Mouse (Mus musculus) limb, embryonic 12.5 days (tissue): ENCODE data around the gene Bbs1. TPM values are rescaled to one million over a fixed set of nuclear protein-coding genes. Genes with fewer than 3 reads are reported as not detected.
A peak's percentile ranks its signal among the peaks of the same experiment; 100 is the strongest.

ENCODE experiments used
- ATAC-seq: fragments of 200-750 bp; cut with Nextera tagmentation; 2 replicates; pipeline ENCODE4 v1.8.0; 2017; ENCODE audit warnings: low read depth, moderate TSS enrichment; ENCODE audit not compliant: insufficient number of reproducible peaks, insufficient read depth, low FRiP score, low TSS enrichment
- H3K27ac ChIP-seq: fragments of 300-500 bp; sonication (generic); 2 replicates; pipeline ENCODE4 v1.5.1; 2016; ENCODE audit warnings: mild to moderate bottlenecking, moderate library complexity
- H3K27me3 ChIP-seq: fragments of 300-500 bp; sonication (generic); 2 replicates; pipeline ENCODE4 v1.6.1; 2016; ENCODE audit warnings: mild to moderate bottlenecking, moderate library complexity
- H3K36me3 ChIP-seq: fragments of 300-500 bp; sonication (generic); 2 replicates; pipeline ENCODE4 v1.6.1; 2016; ENCODE audit warnings: mild to moderate bottlenecking, moderate library complexity
- H3K4me1 ChIP-seq: fragments of 300-500 bp; sonication (generic); replicated peaks from 2 replicates; pipeline ENCODE4 v1.6.1; 2016
- H3K4me2 ChIP-seq: fragments of 300-500 bp; sonication (generic); 2 replicates; pipeline ENCODE4 v1.6.1; 2016; ENCODE audit warnings: mild to moderate bottlenecking, moderate library complexity
- H3K4me3 ChIP-seq: fragments of 300-500 bp; sonication (generic); replicated peaks from 2 replicates; pipeline ENCODE4 v1.5.1; 2016; ENCODE audit warnings: mild to moderate bottlenecking
- H3K9ac ChIP-seq: fragments of 300-500 bp; sonication (generic); replicated peaks from 2 replicates; pipeline ENCODE4 v1.6.1; 2016; ENCODE audit warnings: mild to moderate bottlenecking, moderate library complexity
- H3K9me3 ChIP-seq: fragments of 300-500 bp; sonication (generic); 2 replicates; pipeline ENCODE4 v1.6.1; 2016; ENCODE audit warnings: mild to moderate bottlenecking, moderate library complexity
- WGBS: fragments of 180-500 bp; shearing (Covaris S2); methylation state at CpG from one replicate; pipeline ENCODE4 v1.1.7; 2016; 5-methylcytosine and 5-hydroxymethylcytosine counted together
- polyA plus RNA-seq: library from polyadenylated mRNA; unstranded; fragments of >200 nt; fragmentation: Nextera tagmentation; extraction: Ambion mirVana; gene quantifications from 2 replicates; pipeline ENCODE4 v1.2.1, GENCODE M21; 2016

Gene Bbs1
- polyA plus RNA-seq, 1 experiment from 2014 or later: 5.1 TPM

DNA sequence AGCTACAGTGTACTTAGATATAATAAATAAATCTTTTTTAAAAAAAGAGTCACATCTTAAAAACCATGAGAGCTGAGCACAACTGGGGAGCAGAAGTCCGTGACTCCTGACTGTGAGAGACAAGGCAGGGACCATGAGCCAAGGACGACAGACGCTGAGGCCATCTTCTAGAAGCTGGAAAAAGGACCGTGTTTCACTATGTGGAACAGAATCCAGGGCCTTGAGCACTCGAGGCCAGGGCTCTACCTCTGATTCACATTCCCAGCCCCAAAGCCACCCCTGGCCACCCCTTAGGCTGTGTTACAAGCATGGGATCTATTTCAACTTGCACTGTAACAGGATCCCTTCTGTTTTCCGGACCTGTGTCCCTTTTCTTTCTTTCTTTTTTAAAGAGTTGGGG lies 13.2 kb upstream of the Bbs1 start:
- Histone ChIP-seq H3K36me3 (peaks cover 98% of the 10 kb centered on the region), H3K27me3 (no peaks in the 10 kb centered on the region), H3K27ac (no peak overlapping the region), H3K9ac (no peak overlapping the region), H3K4me2 (no peak overlapping the region), H3K4me3 (no peak overlapping the region), H3K9me3 (no peaks in the 10 kb centered on the region), H3K4me1 (no peaks in the 10 kb centered on the region)
- 89% methylated on average over 6 of the region's 6 CpGs for WGBS
- ATAC-seq: no peak

DNA sequence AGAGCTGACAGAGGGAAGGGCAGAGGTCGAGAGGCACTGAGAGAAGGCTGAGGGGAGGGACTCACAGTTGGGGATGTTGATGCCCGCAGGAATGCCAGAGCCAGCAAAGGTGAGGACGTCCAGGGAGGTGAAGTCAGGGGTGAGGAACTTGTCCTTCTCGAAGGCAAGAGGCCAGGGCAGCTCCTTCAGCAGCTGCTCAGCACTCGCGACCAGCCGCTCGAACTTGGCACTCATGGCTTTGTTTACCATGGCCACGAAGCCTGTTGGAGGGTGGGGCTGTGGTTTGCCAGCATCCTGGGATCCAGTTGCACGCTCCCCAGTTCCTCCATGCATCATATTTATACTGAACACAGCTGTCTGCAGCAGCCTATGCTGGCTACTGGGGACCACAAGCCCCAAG lies 10.4 kb upstream of the Bbs1 start:
- no peak for ATAC-seq
- Histone ChIP-seq H3K9me3 (no peaks in the 10 kb centered on the region), H3K9ac (no peak overlapping the region), H3K36me3 (peaks cover 98% of the 10 kb centered on the region), H3K27me3 (no peaks in the 10 kb centered on the region), H3K4me3 (no peak overlapping the region), H3K27ac (no peak overlapping the region), H3K4me1 (no peaks in the 10 kb centered on the region), H3K4me2 (no peak overlapping the region)
- WGBS: 87% methylated on average over 10 of the region's 10 CpGs

DNA sequence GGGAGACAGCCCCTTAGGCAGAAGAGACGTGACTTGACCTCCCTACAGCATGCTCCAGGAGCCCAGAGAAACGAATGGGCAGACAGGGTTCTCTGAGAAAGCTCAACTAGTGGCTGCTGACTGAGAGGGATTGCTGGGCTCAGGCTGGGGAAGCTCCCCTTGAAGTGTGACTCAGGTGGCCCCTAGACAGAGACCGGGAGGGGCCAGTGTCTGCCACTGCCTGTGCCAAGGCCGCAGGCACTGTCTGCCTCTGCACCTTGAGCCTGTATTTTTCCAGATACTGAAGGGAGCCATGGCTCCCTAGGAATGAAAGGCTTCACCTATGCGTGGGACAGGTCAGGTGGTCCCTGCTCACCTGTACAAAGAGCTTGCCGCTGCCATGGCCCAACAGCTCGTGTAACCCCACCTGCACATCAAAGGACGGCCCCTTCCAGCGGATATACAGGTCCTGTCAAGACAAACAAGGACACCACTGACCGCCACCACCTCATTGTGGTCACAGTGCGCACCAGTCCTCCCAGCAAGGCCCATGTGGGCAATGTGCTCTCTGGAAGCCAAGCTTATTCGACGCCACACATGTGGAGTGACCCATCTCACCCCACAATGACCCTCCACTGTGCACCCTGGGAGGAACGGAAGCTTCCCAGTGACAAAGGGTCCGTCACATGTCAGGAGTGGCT lies 9.6 kb upstream of the Bbs1 start:
- no peak for ATAC-seq
- Histone ChIP-seq H3K9me3 (no peaks in the 10 kb centered on the region), H3K36me3 (peaks cover 98% of the 10 kb centered on the region), H3K4me3 (no peak overlapping the region), H3K27me3 (no peaks in the 10 kb centered on the region), H3K4me1 (no peaks in the 10 kb centered on the region), H3K4me2 (no peak overlapping the region), H3K9ac (no peak overlapping the region), H3K27ac (no peak overlapping the region)
- WGBS: 93% methylated on average over 15 of the region's 15 CpGs

DNA sequence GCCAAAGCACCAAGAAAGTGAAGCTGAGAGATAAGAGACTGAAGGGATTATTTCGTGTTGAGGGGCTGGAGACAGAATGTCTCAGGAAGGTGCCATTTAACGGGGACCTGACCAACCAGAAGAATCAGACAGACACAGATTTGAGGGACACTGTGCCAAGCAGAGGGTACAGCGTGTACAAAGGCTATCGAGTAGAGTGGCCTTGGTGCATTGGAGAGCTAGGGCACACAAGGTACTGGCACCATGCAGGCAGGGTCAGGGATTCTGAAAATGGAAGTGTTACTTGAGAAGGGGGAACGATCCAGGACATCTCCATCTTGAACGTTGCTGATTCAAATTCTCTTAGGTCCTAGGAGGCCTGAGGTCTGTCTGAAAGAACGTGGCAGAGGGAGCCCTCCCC lies 2.9 kb upstream of the Bbs1 start:
- Histone ChIP-seq H3K4me2 (no peak overlapping the region), H3K4me1 (peaks cover 5% of the 10 kb centered on the region), H3K27me3 (no peaks in the 10 kb centered on the region), H3K9ac (no peak overlapping the region), H3K9me3 (no peaks in the 10 kb centered on the region), H3K27ac (no peak overlapping the region), H3K4me3 (no peak overlapping the region), H3K36me3 (peaks cover 69% of the 10 kb centered on the region)
- ATAC-seq: no peak
- 89% methylated on average over 7 of the region's 7 CpGs for whole genome bisulfite sequencing

DNA sequence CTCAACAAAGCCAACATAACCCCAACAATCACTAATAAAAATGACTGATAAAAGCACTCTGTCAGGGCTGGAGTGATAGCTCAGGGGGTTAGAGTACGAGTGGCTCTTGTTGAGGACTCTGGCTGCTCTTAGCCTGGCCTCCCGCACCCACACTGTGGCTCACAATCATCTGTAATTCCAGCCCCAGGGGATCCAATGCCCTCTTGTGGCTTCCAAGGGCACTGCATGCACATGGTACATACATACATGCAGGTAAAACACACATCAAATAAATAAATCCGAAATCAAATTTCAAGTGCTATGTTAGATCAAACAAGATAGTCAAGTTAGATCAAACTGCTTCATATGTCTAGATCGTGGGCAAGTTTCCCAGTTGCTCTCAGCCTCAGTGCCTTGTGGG lies 1.7 kb upstream of the Bbs1 start:
- H3K27me3 ChIP-seq: no peaks in the 10 kb centered on the region
- no peak overlapping the region for H3K27ac ChIP-seq
- no peak overlapping the region for H3K4me2 ChIP-seq
- WGBS: 85% methylated on average over 4 of the region's 4 CpGs
- H3K4me1 ChIP-seq: peaks cover 5% of the 10 kb centered on the region
- no peak overlapping the region for H3K4me3 ChIP-seq
- ATAC-seq: no peak
- H3K36me3 ChIP-seq: peaks cover 64% of the 10 kb centered on the region
- H3K9me3 ChIP-seq: no peaks in the 10 kb centered on the region
- no peak overlapping the region for H3K9ac ChIP-seq

DNA sequence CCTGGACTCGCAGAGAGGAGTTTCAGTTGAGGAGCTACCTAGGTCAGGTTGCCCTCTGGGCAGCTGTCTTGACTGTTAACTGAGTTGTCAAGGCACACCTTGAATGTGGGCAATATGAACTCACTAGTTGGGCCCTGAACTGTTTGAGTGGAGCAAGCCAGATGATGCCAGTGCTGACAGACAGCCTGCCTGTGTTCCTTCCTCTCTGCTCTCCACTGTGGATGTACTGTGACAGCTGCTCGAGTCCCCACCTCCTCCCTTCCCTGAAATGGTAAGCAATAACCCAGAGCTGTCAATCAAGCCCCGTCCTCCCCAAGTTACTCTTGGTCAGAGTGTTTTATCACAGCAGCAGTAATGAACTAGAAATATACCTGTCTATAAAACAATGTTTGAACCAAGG lies 6.5 kb downstream of the Bbs1 start:
- Histone ChIP-seq H3K27me3 (no peaks in the 10 kb centered on the region), H3K9ac (no peak overlapping the region), H3K27ac (no peak overlapping the region), H3K4me1 (no peaks in the 10 kb centered on the region), H3K36me3 (peaks cover 31% of the 10 kb centered on the region; the same call in 1 of the 2 replicates), H3K9me3 (no peaks in the 10 kb centered on the region), H3K4me2 (no peak overlapping the region), H3K4me3 (no peak overlapping the region)
- no peak for ATAC-seq
- 78% methylated on average over 3 of the region's 3 CpGs for WGBS

DNA sequence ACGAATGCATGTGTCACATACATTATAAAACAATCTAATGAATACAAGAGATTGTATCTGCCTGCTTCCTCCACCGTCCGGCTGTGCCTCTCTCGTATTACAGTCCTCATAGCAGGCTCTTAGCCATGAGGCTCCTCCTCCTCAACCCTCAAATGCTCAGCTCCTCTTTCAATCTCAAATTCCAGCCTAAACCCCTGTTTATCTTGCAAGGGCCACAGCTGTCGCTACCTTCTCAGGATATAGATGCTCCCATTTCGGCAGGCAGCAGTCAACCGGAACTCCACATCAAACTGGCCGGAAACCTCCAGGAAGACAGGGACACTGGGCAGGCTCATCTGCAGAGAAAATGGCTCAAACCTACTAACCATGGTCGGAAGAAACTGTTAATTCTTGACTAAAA lies 7.5 kb downstream of the Bbs1 start:
- ATAC-seq: no peak
- Histone ChIP-seq H3K4me1 (no peaks in the 10 kb centered on the region), H3K4me3 (no peak overlapping the region), H3K36me3 (peaks cover 31% of the 10 kb centered on the region; the same call in 1 of the 2 replicates), H3K4me2 (no peak overlapping the region), H3K27ac (no peak overlapping the region), H3K27me3 (no peaks in the 10 kb centered on the region), H3K9me3 (no peaks in the 10 kb centered on the region), H3K9ac (no peak overlapping the region)
- WGBS: 69% methylated on average over 9 of the region's 9 CpGs

DNA sequence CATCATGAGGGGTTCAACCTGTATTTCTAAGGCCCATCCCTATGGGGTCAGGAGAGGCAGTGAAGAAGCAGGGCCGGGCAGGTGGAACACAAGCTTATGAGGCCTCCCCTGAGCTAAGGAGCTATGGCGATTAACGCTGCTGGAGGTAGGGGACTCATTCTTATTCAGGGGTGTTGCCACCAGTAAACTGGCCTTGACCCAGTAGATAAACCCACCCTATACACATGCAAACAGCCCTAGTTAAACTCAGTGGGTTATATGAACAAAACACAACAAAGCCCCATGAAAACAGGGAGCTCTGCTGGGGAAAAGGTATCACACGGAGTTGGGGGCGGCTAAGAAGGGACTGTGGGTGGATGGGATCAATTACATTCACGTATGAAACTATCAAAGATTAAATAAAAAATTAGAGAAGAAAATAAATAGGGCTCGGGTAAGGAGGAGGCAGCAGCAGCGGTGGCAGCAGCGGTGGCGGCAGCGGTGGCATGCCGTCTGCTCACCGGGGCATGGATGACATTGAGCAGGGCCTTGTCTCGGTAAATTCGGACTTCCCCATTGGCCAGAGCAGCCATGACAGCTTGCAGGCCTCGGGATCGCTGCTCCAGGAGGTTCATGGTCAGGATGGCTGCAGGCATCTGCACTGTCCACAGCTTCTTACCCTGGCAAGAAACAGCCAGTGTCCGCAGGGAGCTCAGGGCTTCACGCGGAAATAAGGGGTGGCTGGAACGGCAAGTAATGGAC lies 9.5 kb downstream of the Bbs1 start:
- H3K36me3 ChIP-seq: peaks cover 23% of the 10 kb centered on the region
- ATAC-seq: no peak
- 52% methylated on average over 21 of the region's 21 CpGs for WGBS
- no peaks in the 10 kb centered on the region for H3K4me1 ChIP-seq
- H3K4me2 ChIP-seq: no peak overlapping the region
- 0 out of 2 replicates have a peak overlapping the region, but pooled peaks have one; percentile 34 for H3K9ac ChIP-seq
- no peak overlapping the region for H3K4me3 ChIP-seq
- no peaks in the 10 kb centered on the region for H3K27me3 ChIP-seq
- H3K27ac ChIP-seq: no peak overlapping the region
- H3K9me3 ChIP-seq: no peaks in the 10 kb centered on the region

DNA sequence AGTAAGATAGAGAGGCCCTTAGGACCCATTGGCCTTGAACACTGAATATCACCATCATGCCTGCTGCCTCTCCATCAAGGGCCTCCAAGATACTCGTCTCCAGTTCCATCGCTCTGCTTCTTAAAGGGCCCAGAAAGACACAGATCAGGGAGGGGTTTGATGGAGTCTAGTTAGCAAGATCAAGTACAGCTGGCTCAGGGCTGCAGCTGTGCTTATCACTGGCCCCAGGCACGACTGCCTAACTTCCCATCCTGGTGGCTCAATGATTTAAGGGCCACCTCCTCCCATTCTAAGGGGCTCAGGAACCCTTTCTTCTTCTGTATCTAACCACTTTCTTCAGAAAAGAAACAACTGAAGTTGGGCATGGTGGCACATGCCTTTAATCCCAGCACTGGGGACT lies 14.6 kb downstream of the Bbs1 start:
- no peaks in the 10 kb centered on the region for H3K9me3 ChIP-seq
- H3K9ac ChIP-seq: no peak overlapping the region

DNA sequence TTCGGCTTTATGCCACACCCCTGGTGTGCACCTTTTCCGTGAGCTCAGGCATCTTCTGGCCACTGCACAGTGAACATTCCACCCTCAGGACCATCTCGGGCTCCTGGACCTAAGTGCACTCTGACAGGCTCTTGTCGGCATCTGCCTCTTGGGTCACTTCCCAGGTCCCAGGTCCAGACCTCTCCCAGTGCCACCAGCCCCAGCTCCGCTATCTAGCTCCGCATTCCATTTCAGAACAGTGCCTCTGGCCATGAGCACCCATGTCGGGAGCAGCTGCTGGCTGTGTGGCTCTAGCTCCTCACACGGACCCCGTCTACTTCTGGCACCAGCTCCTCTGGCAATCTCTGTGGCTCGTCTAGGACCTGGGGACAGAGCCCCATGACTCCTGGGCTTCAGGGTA lies 16.6 kb downstream of the Bbs1 start:
- no peak overlapping the region for H3K9ac ChIP-seq
- 80% methylated on average over 10 of the region's 10 CpGs for WGBS
- H3K4me3 ChIP-seq: no peak overlapping the region
- H3K27ac ChIP-seq: no peak overlapping the region
- H3K36me3 ChIP-seq: peaks cover 30% of the 10 kb centered on the region
- H3K27me3 ChIP-seq: no peaks in the 10 kb centered on the region
- H3K4me2 ChIP-seq: no peak overlapping the region
- H3K4me1 ChIP-seq: no peaks in the 10 kb centered on the region
- ATAC-seq: no peak
- H3K9me3 ChIP-seq: no peaks in the 10 kb centered on the region

More for the DNA sequence above, 14.6 kb downstream of the Bbs1 start:
- Histone ChIP-seq H3K27ac (no peak overlapping the region), H3K36me3 (peaks cover 30% of the 10 kb centered on the region), H3K27me3 (no peaks in the 10 kb centered on the region), H3K4me2 (no peak overlapping the region), H3K4me1 (no peaks in the 10 kb centered on the region), H3K4me3 (no peak overlapping the region)
- no peak for ATAC-seq
- 72% methylated on average over 3 of the region's 3 CpGs for WGBS

DNA sequence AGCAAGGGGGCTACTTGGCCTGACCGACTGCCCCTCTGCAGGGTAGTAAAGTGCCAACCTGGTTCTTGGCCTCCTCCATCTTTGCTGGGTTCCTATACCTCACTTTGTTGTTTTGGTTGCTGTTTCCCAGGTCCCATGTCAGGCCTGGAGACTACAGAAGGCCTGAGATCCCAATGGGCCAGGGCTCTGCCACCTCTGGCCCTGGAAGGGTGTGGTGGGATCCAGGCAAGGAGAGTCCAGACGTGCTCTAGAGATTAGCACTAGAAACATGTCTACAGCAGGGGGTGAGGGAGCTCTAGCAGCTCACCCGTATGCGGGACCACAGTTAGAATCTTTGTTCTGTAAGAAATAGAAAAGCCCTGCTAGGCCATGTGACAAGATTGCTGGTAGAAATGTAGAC lies 22.5 kb downstream of the Bbs1 start:
- no peaks in the 10 kb centered on the region for H3K9me3 ChIP-seq
- no peak for ATAC-seq
- 78% methylated on average over 4 of the region's 4 CpGs for WGBS
- no peak overlapping the region for H3K4me2 ChIP-seq
- H3K36me3 ChIP-seq: no peaks in the 10 kb centered on the region
- H3K27me3 ChIP-seq: no peaks in the 10 kb centered on the region
- no peak overlapping the region for H3K9ac ChIP-seq
- no peak overlapping the region for H3K27ac ChIP-seq
- H3K4me3 ChIP-seq: no peak overlapping the region
- H3K4me1 ChIP-seq: peaks cover 4% of the 10 kb centered on the region

DNA sequence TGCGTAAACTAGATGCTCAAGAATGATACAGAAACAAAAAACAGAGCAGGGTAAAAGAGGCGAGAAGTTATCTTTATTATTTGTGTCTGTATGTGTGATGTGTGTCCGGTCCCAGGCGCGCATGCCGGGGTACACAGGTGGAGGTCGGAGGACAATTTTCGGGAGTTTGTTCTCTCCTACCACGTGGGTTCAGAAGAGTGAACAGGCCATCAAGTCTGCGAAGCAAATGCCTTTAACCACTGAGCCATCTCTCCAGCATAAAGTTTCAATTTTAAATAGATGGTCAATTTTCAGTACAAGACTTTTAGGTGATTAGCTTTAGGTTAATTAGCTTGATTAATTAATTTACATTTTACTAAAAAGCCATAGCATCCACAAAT lies 27.1 kb downstream of the Bbs1 start:
- H3K4me3 ChIP-seq: peak overlapping the region; percentile 89
- whole genome bisulfite sequencing: 48% methylated on average over 10 of the region's 10 CpGs
- H3K27me3 ChIP-seq: peaks cover 14% of the 10 kb centered on the region
- H3K27ac ChIP-seq: no peak overlapping the region
- no peak for ATAC-seq
- H3K9ac ChIP-seq: peak overlapping the region; percentile 86; the same call in 1 of the 2 replicates
- peak overlapping the region; percentile 97 for H3K4me2 ChIP-seq
- peaks cover 14% of the 10 kb centered on the region for H3K4me1 ChIP-seq
- no peaks in the 10 kb centered on the region for H3K9me3 ChIP-seq
- no peaks in the 10 kb centered on the region for H3K36me3 ChIP-seq
